Mouse (Mus musculus): Measurements from ENCODE around the gene Dna2.

The Dna2 gene

GRCm38 (mm10) chr10:62984072-62984471 is 37.2 kb downstream of the Dna2 start:
- DNase-seq = no peak

- peak; percentile 31 for DNase-seq
These were observed 37.7 kb downstream of the Dna2 start for GRCm38 (mm10) chr10:62984495-62984894.

GRCm38 (mm10) chr10:62987341-62987740 is 40.5 kb downstream of the Dna2 start:
- no peak for DNase-seq

GRCm38 (mm10) chr10:62990636-62991035 is 43.8 kb downstream of the Dna2 start:
- no peak for DNase-seq

- DNase-seq = no peak
These were observed 47.2 kb downstream of the Dna2 start for GRCm38 (mm10) chr10:62993991-62994390.

GRCm38 (mm10) chr10:63000584-63000983 is 53.8 kb downstream of the Dna2 start:
- DNase-seq = no peak

- no peak for DNase-seq
These were observed 56.4 kb downstream of the Dna2 start for GRCm38 (mm10) chr10:63003252-63003651.

- no peak for DNase-seq
These were observed 57.7 kb downstream of the Dna2 start for GRCm38 (mm10) chr10:63004556-63004955.

GRCm38 (mm10) chr10:63008193-63008592 is 61.4 kb downstream of the Dna2 start:
- no peak for DNase-seq

GRCm38 (mm10) chr10:63010268-63010667 is 63.4 kb downstream of the Dna2 start:
- DNase-seq = no peak

- no peak for DNase-seq
These were observed 64.7 kb downstream of the Dna2 start for GRCm38 (mm10) chr10:63011556-63011955.

GRCm38 (mm10) chr10:63013476-63013875 is 66.7 kb downstream of the Dna2 start:
- no peak for DNase-seq

GRCm38 (mm10) chr10:63014168-63014567 is 67.3 kb downstream of the Dna2 start:
- DNase-seq = no peak

GRCm38 (mm10) chr10:63019304-63019703 is 72.5 kb downstream of the Dna2 start:
- DNase-seq = no peak

- no peak for DNase-seq
These were observed 74.9 kb downstream of the Dna2 start for GRCm38 (mm10) chr10:63021702-63022101.

- DNase-seq = peak; percentile 17
These were observed 75.8 kb downstream of the Dna2 start for GRCm38 (mm10) chr10:63022541-63023120.

GRCm38 (mm10) chr10:63023121-63023748 is 76.4 kb downstream of the Dna2 start:
- peak; percentile 77 for DNase-seq
